Mouse (Mus musculus) cerebral cortex, adult 2 months (tissue): ENCODE results near the gene Paxx.

Experiments used
- WGBS: fragments of 180-500 bp; shearing (Covaris S2); methylation state at CpG from one replicate; pipeline ENCODE4 v1.1.7; 2018; 5-methylcytosine and 5-hydroxymethylcytosine counted together

Gene Paxx

GRCm38 (mm10) chr2:25460551-25461309 lies at the start of gene Paxx:
Gene Paxx, minus strand, starts transcription at chr2:25461094.
- under 1% methylated on average over 48 of the region's 48 CpGs for whole genome bisulfite sequencing

GRCm38 (mm10) chr2:25509912-25510311 lies 49.0 kb upstream of the Paxx start:
- WGBS: 83% methylated on average over 3 of the region's 3 CpGs

- WGBS: 34% methylated on average over 5 of the region's 5 CpGs
Measured at GRCm38 (mm10) chr2:25506964-25507363, 46.1 kb upstream of the Paxx start.

DNA sequence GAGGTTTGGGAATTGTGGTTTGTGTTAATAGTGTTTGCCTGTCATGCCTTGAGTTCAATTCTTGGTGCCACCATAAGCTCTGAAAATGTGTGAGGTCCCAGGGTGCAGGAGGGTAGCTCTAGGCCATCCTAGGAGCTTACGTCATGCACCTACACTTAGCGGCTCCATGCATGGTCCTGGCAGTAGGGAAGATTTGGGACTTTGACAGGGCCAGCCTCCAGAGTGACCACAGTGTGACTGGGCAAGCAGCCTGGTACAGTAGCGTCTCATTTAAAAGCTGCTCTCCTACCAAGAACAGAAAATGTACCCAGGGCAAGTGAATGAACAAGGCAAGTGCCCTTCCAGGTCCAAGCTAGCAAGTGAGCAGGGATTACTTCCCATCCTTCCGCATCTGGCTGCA lies 45.0 kb upstream of the Paxx start:
- 90% methylated on average over 4 of the region's 4 CpGs for WGBS

- WGBS: 93% methylated on average over 1 of the region's 1 CpGs
Measured at GRCm38 (mm10) chr2:25505000-25505399, 44.1 kb upstream of the Paxx start.

GRCm38 (mm10) chr2:25504538-25504937 lies 43.6 kb upstream of the Paxx start:
- WGBS: 91% methylated on average over 19 of the region's 19 CpGs

DNA sequence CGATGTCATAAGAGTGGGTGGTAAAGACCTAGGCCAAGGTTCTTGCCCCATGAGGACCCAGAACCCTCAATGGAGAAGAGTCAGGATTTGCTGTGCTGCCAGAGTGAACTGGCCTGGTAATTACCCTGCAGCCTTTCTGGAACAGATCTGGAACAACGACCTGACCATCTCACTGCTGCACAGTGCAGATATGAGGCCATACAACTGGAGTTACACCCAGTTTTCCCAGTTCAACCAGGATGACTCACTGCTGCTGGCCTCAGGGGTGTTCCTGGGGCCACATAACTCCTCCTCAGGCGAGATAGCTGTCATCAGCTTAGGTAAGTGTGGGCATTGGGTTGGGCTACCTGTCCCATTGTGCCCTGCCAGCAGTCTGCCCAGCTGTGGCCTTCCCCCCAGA lies 41.8 kb upstream of the Paxx start:
- WGBS: 92% methylated on average over 3 of the region's 3 CpGs

DNA sequence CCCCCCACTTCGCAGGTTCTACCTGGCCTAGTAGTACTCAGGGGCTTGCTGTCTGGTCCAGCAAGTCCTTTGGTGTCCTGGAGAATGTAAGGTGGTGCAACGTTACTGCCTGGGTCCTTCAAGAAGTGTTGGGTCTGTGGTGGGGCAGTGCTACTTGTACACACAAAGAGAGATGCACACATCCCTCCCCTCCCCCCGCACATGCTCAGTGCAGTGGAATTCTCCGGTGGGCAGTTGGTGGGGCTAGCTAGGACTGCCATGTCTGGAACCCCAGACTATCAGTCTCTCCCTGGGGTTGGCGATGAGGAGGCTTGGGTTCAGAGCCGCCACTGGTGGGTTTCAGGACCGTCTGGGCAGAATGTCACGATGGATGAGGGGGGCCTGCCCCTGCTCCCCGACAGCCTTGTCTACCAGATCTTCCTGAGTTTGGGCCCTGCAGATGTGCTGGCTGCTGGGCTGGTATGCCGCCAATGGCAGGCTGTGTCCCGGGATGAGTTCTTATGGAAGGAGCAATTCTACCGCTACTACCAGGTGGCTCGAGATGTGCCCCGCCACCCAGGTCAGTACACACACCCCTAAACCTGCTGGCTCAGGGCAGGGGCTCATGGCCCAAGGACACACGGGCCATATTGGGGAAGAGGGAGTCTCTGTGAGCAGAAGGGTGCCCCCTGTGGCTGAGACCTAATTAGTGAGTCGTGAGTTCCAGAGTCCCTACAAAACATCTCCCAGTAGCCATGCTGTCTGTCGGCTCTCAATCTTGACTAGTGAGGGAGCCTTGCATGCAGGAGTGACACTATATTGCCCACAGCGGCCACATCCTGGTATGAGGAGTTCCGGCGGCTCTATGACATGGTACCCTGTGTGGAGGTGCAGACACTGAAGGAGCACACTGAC lies 40.9 kb upstream of the Paxx start, which contains the start of gene C8g:
C8g (minus strand) TSS at position 127 of the 894 bp plus-strand sequence.
- WGBS: 69% methylated on average over 20 of the region's 20 CpGs

DNA sequence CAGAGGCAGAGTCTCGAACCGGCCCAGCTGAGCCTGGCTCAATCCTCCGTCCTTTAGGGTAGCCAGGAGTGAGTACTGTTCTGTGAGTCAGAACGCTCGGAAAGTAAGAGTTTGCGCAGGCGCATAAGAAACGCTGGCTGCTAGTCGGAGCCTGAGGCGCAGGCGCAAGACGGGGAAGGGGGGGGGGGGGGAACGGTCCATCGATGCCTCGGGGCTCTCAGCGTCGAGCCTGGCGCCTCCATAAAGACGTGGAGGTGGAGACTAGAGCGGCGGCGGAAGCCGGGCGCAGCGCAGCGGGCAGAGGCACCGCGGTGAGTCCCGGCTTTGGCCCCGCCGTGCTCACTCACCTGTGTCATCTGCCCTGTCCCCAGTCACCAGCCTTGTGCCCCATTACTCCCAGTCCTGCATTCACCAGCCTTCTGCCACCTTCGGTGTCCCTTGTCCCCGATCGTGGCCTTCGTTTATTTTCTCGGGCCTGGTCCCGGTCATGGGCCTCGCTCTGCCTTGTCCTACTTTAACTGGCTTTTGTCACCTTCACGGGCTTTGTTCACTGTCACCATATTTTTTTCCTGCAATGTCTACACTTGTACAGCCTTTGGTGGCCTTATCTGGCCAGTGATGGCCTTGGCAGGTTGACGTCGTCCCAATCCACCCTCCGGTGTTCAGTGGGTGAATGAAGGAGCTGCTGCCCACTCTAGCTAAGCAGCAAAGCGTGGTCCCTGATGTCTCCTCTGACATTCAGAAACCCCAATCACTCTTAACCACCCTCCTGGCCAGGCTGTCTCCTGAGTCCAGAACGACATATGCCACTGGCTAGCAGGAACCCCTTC lies 39.9 kb upstream of the Paxx start, which contains the start of gene Fbxw5:
Fbxw5 (plus strand) TSS at position 175 of the 830 bp plus-strand sequence.
- WGBS: 3% methylated on average over 39 of the region's 44 CpGs

DNA sequence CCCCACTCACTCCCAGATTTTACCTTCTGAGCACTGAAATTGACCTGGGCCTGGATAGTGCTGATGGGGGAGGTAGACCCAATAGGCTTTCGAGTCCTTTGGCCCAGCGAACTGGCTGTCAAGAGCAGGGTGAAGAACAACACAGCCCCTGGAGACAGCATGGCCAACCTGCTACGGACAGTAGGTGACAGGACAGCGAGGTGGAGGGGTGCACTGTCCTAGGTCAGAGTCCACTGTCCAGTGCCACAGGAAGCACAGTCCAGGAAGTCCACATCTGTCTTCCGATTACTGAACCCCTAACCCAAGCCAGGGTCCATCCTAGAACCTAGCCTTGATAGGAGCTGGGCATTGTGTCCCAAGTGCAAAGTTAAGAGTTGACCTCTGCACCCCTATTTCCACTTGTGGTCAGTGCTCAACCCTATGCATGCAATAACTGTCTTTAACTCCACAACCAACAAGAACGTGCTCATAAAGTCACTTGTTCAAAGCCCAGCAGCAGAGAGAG lies 39.2 kb upstream of the Paxx start:
- WGBS: 72% methylated on average over 6 of the region's 6 CpGs

DNA sequence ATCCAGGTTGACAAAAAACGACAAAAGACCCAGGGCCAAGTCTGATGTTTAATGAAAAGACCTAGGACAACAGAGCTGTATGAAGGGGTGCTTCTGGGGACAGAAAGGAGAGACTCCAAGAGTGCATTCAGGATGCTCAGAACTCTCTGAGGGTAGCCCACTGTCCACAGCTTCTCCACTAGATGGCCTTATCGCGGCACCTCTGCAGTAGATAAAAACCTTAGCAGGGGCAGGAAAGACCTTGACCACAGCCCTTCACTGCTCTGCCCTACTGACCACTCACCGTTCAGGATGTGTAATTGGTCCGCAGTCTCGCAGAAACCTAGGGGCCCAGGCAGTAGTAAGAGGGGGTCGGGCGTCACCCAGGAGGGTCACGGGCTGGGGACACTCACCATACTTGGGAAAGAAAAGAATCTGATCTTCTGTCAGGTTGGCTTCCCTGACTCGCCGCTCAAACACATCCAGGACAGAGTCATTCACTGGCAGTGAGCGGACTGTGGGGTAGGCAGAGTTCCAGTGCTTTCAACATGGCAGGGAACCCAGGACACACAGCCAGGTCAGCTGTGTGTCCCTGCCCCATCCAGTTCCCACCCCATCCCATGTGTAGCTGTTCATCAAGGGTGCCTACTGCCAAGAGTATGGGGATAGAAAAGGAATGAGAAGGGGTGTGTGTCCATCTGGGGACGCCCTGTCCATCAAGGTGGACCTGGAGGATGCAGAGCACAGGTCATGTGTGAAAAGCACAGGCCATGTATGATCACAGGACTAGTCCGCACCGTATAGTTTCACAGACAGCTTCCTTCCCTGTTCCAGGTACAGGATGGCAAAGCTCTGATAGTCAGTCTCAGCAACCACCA lies 38.0 kb upstream of the Paxx start:
- 77% methylated on average over 15 of the region's 15 CpGs for WGBS

DNA sequence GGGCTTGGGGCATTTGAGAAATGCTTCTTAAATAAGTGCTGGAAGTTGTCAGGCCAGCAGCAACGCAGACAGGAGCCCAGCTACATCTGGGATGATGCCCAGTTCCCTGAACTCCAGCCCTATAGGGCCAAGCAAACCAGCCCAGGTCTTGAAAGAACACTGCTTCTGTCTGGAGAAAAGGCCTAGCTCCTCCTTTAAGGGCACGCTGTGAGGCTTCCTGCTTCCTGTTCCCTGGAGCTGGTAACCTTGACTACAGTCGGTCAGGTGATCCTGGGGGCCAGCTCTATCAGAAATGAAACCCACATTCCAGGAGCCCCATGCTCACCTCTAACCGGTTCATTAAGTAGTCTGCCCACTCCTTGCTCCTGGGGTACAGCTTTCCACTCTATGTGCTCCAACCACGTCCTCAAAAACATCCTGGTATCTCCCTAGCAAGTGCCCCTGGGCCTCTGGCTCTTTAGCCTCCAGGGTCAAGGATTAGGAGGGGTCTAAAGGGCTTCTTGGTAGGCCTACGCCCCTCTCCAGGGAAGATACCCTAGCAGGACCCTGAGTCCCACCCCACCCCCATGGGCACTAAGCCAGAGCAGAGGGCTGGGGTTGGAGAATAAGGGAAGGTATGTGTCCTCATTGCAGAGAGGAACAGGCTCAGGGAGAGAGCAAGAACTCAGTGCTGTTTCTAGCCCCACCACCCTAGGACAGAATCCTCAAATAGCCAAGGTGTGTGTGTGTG lies 37.1 kb upstream of the Paxx start:
- 55% methylated on average over 6 of the region's 6 CpGs for WGBS

DNA sequence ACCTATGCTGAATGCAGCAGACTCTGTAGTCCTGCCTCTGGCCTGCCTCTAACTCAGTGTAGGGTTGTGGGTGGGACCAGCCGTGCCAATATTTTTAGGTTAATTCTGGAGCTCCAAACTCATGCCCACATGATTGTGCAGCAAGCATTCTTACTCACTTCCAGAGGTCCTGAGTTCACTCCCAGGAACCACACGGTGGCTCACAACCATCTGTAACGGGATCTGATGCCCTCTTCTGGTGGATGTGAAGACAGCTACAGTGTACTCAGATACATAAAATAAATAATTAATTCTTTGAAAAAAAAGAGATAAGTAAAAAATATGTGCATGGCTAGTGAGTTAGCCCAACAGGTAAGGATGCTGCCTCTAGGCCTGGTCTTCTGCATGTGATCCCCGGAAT lies 35.6 kb upstream of the Paxx start:
- 42% methylated on average over 4 of the region's 4 CpGs for WGBS

DNA sequence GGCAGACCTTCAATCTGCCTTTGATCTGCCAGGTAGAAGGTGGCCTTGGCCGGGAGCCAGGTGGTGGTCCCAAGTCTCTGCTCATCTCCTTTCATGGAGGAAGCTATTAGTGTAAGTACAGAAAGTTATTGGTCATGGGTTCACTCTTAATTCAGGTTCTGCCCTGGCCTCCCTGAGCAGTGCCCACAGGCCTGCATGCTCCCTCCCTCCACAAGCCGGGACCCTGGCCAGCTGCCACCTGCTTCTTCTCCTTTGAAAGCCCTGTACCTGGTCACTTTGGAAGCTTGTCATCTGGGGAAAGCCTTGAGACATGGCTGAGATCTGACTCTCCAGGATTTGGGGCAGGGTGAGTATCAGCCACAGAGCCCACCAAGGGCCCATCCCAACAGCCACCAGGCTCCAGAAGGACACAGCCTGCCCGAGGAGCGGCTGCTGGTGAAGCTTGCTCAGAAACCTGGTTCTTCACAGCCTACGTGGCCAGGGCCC lies 32.6 kb upstream of the Paxx start, which contains the start of gene Lcn12:
Lcn12 (minus strand) TSS at position 436 of the 486 bp plus-strand sequence.
- 90% methylated on average over 5 of the region's 5 CpGs for WGBS

DNA sequence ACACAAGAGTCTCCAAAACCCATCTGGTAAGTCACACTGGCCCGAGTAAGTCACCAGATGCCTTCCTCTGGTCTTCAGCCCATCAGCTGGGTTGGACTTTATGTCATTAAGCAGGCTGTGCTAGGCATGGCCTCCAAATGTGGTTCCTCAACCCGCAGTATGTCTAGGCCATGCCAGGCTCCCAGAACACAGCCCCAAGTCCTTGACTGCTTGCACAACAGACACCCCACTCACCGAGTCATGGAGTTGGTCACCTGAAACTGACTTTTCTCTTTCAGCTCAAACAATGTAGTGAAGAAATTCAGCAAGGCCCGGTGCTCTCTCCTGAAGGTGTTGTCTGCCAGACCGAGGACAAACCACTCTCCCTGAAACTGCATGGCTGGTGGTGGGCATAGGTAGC lies 32.1 kb upstream of the Paxx start:
- 92% methylated on average over 5 of the region's 5 CpGs for WGBS

- WGBS: 78% methylated on average over 7 of the region's 7 CpGs
Measured at GRCm38 (mm10) chr2:25488671-25489068, 27.8 kb upstream of the Paxx start.

DNA sequence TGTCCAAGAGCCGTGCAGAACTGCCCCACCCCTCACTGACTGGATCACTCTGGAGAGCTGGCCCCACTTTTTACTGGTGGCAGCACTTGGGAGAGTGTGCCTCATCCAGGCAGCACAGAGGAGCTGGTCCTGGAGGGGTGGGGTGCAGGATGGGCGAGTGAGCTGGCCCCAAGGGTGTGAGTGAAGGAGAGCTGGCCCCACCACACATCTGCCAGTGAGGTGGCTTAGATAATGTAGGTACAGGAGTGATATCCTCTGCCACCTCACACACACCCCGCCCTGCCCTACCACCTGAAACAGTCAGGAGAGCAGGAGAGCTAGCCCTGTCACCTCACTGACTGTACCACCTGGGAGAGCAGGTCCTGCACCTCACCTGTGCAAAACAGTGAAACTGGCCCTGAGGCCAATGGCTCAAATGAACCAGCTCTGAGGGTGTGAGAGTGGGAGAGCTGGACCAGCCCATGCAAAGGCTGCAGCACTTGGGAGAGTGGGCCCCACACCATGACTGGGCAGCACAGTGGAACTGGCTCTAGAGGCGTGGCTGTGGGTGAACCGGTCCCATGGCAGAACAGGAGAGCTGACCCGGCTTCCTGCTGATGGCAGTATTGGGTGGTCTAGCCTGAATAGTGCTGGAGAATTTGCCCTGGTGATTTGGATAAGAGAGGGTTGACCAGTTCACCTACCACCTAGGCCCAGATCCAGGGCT lies 27.2 kb upstream of the Paxx start:
- 85% methylated on average over 6 of the region's 6 CpGs for WGBS

GRCm38 (mm10) chr2:25484901-25485647 lies 24.2 kb upstream of the Paxx start:
- 75% methylated on average over 11 of the region's 11 CpGs for WGBS
